Mouse (Mus musculus): ENCODE data around the gene Gm20518.

DNA sequence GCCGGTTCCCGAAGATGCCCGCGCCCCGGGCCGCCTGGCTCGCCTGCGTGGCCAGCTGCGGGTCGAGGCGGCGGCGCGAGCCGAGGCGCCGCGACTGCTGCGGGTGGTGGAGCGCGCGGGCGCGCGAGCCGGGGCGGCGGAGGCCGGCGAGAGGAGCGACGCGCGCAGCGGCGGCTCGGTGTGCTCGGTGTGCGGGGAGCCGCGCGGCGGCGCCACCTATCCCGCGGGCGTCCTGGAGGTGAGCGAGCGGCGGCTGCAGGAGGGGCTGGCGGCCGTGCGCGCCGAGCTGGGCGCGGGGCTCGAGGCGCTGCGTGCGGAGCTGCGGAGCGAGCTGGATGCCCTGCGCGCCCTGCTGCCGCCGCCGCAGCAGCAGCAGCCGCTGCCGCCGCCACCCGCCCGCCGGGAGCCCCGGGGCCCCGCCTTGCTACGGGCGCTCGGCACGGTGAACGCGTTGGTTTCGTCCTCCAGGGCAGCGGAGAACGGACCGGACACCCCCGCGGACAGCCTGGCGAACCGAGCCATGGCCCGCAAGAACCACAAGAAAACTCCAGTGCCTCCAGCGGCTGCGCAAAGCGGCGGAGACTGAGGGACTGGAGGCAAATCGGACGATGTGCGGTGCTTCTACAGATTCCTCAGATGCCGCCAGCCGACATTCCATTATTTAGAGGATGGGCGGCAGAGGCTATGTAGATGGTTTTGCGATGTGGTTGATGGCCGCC is 57.6 kb downstream of the Gm20518 start:
- no peak for TF ChIP-seq CTCF (IDR thresholded peaks at IDR 0.05; ENCODE audit: low read depth)
- TF ChIP-seq EP300 (IDR thresholded peaks at IDR 0.05; ENCODE audit: low read depth) = no peak

Data from liver, postnatal 0 days (tissue).